Mouse (Mus musculus) liver, embryonic 11.5 days (tissue): Measurements from ENCODE around the gene Commd1. TPM values are rescaled to one million over a fixed set of nuclear protein-coding genes. Genes with fewer than 3 reads are reported as not detected.
A peak's percentile ranks its signal among the peaks of the same experiment; 100 is the strongest.

ENCODE experiments used
- ATAC-seq: fragments of 200-750 bp; cut with Nextera tagmentation; replicated peaks from 2 replicates; pipeline ENCODE4 v1.8.0; 2017; ENCODE audit warnings: moderate number of reproducible peaks, mild to moderate bottlenecking, moderate TSS enrichment, moderate library complexity; ENCODE audit not compliant: low FRiP score
- DNase-seq: peaks from one replicate; pipeline ENCODE4 v3.0.0-alpha.2; 2017; ENCODE audit warnings: low spot score
- H3K27ac ChIP-seq: fragments of 300-500 bp; sonication (generic); 2 replicates; pipeline ENCODE4 v1.5.1; 2014; ENCODE audit warnings: mild to moderate bottlenecking, low read depth, low read length, control low read depth
- H3K27me3 ChIP-seq: fragments of 300-500 bp; sonication (generic); replicated peaks from 2 replicates; pipeline ENCODE4 v1.6.1; 2014; ENCODE audit warnings: low read length, mixed read lengths; ENCODE audit not compliant: control insufficient read depth, insufficient read depth
- H3K36me3 ChIP-seq: fragments of 300-500 bp; sonication (generic); 2 replicates; pipeline ENCODE4 v1.6.1; 2014; ENCODE audit warnings: mild to moderate bottlenecking, low read length, moderate library complexity, mixed read lengths; ENCODE audit not compliant: control insufficient read depth, insufficient read depth
- H3K4me1 ChIP-seq: fragments of 300-500 bp; sonication (generic); replicated peaks from 2 replicates; pipeline ENCODE4 v1.6.1; 2014; ENCODE audit warnings: low read length, mixed read lengths; ENCODE audit not compliant: control insufficient read depth, insufficient read depth
- H3K4me2 ChIP-seq: fragments of 300-500 bp; sonication (generic); 2 replicates; pipeline ENCODE4 v1.6.1; 2014; ENCODE audit warnings: mild to moderate bottlenecking, control low read depth, moderate library complexity
- H3K4me3 ChIP-seq: fragments of 300-500 bp; sonication (generic); 2 replicates; pipeline ENCODE4 v1.5.1; 2014; ENCODE audit warnings: low read depth, low read length, control low read depth
- H3K9ac ChIP-seq: fragments of 300-500 bp; sonication (generic); 2 replicates; pipeline ENCODE4 v1.6.1; 2014; ENCODE audit warnings: low read depth, low read length, control low read depth
- H3K9me3 ChIP-seq: fragments of 300-500 bp; sonication (generic); 2 replicates; pipeline ENCODE4 v1.6.1; 2016; ENCODE audit warnings: low read length, inconsistent platforms, mixed read lengths; ENCODE audit not compliant: control insufficient read depth
- WGBS: fragments of 180-500 bp; shearing (Covaris S2); extraction: QIAGEN DNeasy Blood & Tissue Kit; methylation state at CpG from one replicate; pipeline ENCODE4 v1.1.7; 2014; 5-methylcytosine and 5-hydroxymethylcytosine counted together
- polyA plus RNA-seq: library from polyadenylated mRNA; unstranded; fragments of >200 nt; fragmentation: Nextera tagmentation; extraction: Ambion mirVana; gene quantifications from 2 replicates; pipeline ENCODE4 v1.2.1, GENCODE M21; 2014

Commd1 gene
- polyA plus RNA-seq, 1 experiment from 2014 or later: 333 TPM

- H3K36me3 ChIP-seq: no peaks in the 10 kb centered on the region
- no peaks in the 10 kb centered on the region for H3K9me3 ChIP-seq
- 42% methylated on average over 8 of the region's 8 CpGs for WGBS
- ATAC-seq (no peak), DNase-seq (no peak)
- H3K4me3 ChIP-seq: no peak overlapping the region
- H3K27me3 ChIP-seq: no peaks in the 10 kb centered on the region
- H3K4me1 ChIP-seq: peaks cover 84% of the 10 kb centered on the region
- peak overlapping the region; percentile 51; the same call in 1 of the 2 replicates for H3K27ac ChIP-seq
- no peak overlapping the region for H3K9ac ChIP-seq
- peak overlapping the region; percentile 30 for H3K4me2 ChIP-seq
Observed at GRCm38 (mm10) chr11:22847732-22848648, 134.2 kb downstream of the Commd1 start.

GRCm38 (mm10) chr11:22846960-22847731, 135.0 kb downstream of the Commd1 start:
- peak overlapping the region; percentile 28; the same call in 1 of the 2 replicates for H3K9ac ChIP-seq
- H3K9me3 ChIP-seq: no peaks in the 10 kb centered on the region
- H3K4me3 ChIP-seq: no peak overlapping the region
- WGBS: 30% methylated on average over 8 of the region's 8 CpGs
- peaks cover 88% of the 10 kb centered on the region for H3K4me1 ChIP-seq
- H3K36me3 ChIP-seq: no peaks in the 10 kb centered on the region
- DNase-seq (no peak), ATAC-seq (peak; percentile 61; the same call in 1 of the 2 replicates)
- H3K27me3 ChIP-seq: no peaks in the 10 kb centered on the region
- peak overlapping the region; percentile 51 for H3K4me2 ChIP-seq
- H3K27ac ChIP-seq: peak overlapping the region; percentile 89

Other genes starting within 250 kb of the Commd1 start
- gene B3gnt2, start 121.4 kb downstream of the Commd1 start, polyA plus RNA-seq: 3.9 and 6.6 TPM in 2 replicates
- gene Zrsr1, start 10.4 kb downstream of the Commd1 start, polyA plus RNA-seq: 1.7 and 2.1 TPM in 2 replicates
- gene Gm28048, start 292 bp downstream of the Commd1 start, polyA plus RNA-seq: 17.7 and 20.0 TPM in 2 replicates
- 399 and 436 TPM in 2 replicates for gene Cct4, start 8.1 kb upstream of the Commd1 start, polyA plus RNA-seq
- gene Fam161a, start 25.1 kb upstream of the Commd1 start, polyA plus RNA-seq: 1.1 and 1.9 TPM in 2 replicates